Mouse (Mus musculus) testis, adult 2 months (tissue): ENCODE data around the gene Ppp2r1b. TPM values are rescaled to one million over a fixed set of nuclear protein-coding genes. Genes with fewer than 3 reads are reported as not detected.

Experiments
- H3K27ac ChIP-seq: fragments of 200-500 bp; 2 replicates; pipeline ENCODE4 v1.5.1; 2012; ENCODE audit warnings: low read depth, low read length; ENCODE audit not compliant: control insufficient read depth, insufficient read depth
- H3K27me3 ChIP-seq: fragments of 200-500 bp; 2 replicates; pipeline ENCODE4 v1.6.1; 2012; ENCODE audit warnings: mild to moderate bottlenecking, low read length, moderate library complexity; ENCODE audit not compliant: control insufficient read depth, insufficient read depth
- H3K36me3 ChIP-seq: fragments of 200-500 bp; 2 replicates; pipeline ENCODE4 v1.6.1; 2012; ENCODE audit warnings: mild to moderate bottlenecking, low read length; ENCODE audit not compliant: control insufficient read depth, insufficient read depth
- H3K4me1 ChIP-seq: fragments of 200-500 bp; 2 replicates; pipeline ENCODE4 v1.6.1; 2012; ENCODE audit warnings: low read length; ENCODE audit not compliant: control insufficient read depth, insufficient read depth
- H3K4me3 ChIP-seq: fragments of 200-500 bp; 2 replicates; pipeline ENCODE4 v1.5.1; 2012; ENCODE audit warnings: low read depth, mild to moderate bottlenecking, low read length, moderate library complexity, mixed read lengths; ENCODE audit not compliant: control insufficient read depth
- CTCF ChIP-seq: fragments of 200-500 bp; IDR thresholded peaks from 2 replicates; pipeline ENCODE4 v1.5.1; 2012; ENCODE audit warnings: low read depth, mild to moderate bottlenecking, inconsistent platforms, low read length, moderate library complexity; ENCODE audit not compliant: control insufficient read depth, insufficient read depth, insufficient replicate concordance
- POLR2A ChIP-seq: fragments of 200-500 bp; IDR thresholded peaks from 2 replicates; pipeline ENCODE4 v1.6.1; 2012; ENCODE audit warnings: low read depth, mild to moderate bottlenecking, inconsistent platforms, low read length, moderate library complexity; ENCODE audit not compliant: control insufficient read depth
- polyA plus RNA-seq: library from polyadenylated mRNA; depleted of rRNA; stranded (reverse); fragments of >200 nt; gene quantifications from 2 replicates; pipeline ENCODE4 v1.2.3, GENCODE M21; 2012; rRNA removed

The Ppp2r1b gene
- polyA plus RNA-seq, 1 experiment, result 80.9 TPM

GRCm38 (mm10) chr9:50942711-50943110, 97.6 kb downstream of the Ppp2r1b start:
- TF ChIP-seq CTCF, result no peak
- TF ChIP-seq POLR2A, result no peak
- Histone ChIP-seq H3K4me1 (no peaks in the 10 kb centered on the region; the same call in 1 of the 2 replicates), H3K27me3 (no peaks in the 10 kb centered on the region), H3K27ac (no peak overlapping the region), H3K4me3 (no peak overlapping the region), H3K36me3 (no peaks in the 10 kb centered on the region)

Other genes starting within 250 kb of the Ppp2r1b start
- 61.7 and 75.8 TPM in 2 replicates for gene Sdhd, start 241.5 kb upstream of the Ppp2r1b start, polyA plus RNA-seq
- 512 and 577 TPM in 2 replicates for gene Timm8b, start 241.4 kb upstream of the Ppp2r1b start, polyA plus RNA-seq
- 38.2 and 40.3 TPM in 2 replicates for gene Pih1d2, start 228.0 kb upstream of the Ppp2r1b start, polyA plus RNA-seq
- 6.0 and 6.4 TPM in 2 replicates for gene Nkapd1, start 227.8 kb upstream of the Ppp2r1b start, polyA plus RNA-seq
- gene Dlat, start 185.5 kb upstream of the Ppp2r1b start, polyA plus RNA-seq, result 36.8 and 39.7 TPM in 2 replicates
- 14.1 and 15.0 TPM in 2 replicates for gene Dixdc1, start 105.8 kb upstream of the Ppp2r1b start, polyA plus RNA-seq
- 1.6 and 2.1 TPM in 2 replicates for gene 2310030G06Rik, start 98.8 kb upstream of the Ppp2r1b start, polyA plus RNA-seq
- 4.4 and 6.0 TPM in 2 replicates for gene Cryab, start 94.0 kb upstream of the Ppp2r1b start, polyA plus RNA-seq
- 2.3 and 3.6 TPM in 2 replicates for gene Hspb2, start 92.9 kb upstream of the Ppp2r1b start, polyA plus RNA-seq
- gene Fdxacb1, start 77.1 kb upstream of the Ppp2r1b start, polyA plus RNA-seq, result 5.3 and 5.8 TPM in 2 replicates
- 31.0 and 40.0 TPM in 2 replicates for gene Alg9, start 70.3 kb upstream of the Ppp2r1b start, polyA plus RNA-seq
- 662 and 684 TPM in 2 replicates for gene 1110032A03Rik, start 69.8 kb upstream of the Ppp2r1b start, polyA plus RNA-seq
- 25.7 and 28.1 TPM in 2 replicates for gene Sik2, start 163.8 kb downstream of the Ppp2r1b start, polyA plus RNA-seq
- 8.4 and 10.2 TPM in 2 replicates for gene Btg4, start 215.6 kb downstream of the Ppp2r1b start, polyA plus RNA-seq
- gene Layn, start 231.8 kb downstream of the Ppp2r1b start, polyA plus RNA-seq, result 0.61 and 0.65 TPM in 2 replicates